Mouse (Mus musculus) colon, adult 2 months (tissue): ENCODE measurements around the gene Nt5c. TPM values are rescaled to one million over a fixed set of nuclear protein-coding genes. Genes with fewer than 3 reads are reported as not detected.

Source experiments
- polyA plus RNA-seq: library from polyadenylated mRNA; depleted of rRNA; stranded (reverse); fragments of >200 nt; gene quantifications from 2 replicates; pipeline ENCODE4 v1.2.3, GENCODE M21; 2012; rRNA removed

The Nt5c gene
- 128 and 130 TPM in 2 replicates for polyA plus RNA-seq

DNA sequence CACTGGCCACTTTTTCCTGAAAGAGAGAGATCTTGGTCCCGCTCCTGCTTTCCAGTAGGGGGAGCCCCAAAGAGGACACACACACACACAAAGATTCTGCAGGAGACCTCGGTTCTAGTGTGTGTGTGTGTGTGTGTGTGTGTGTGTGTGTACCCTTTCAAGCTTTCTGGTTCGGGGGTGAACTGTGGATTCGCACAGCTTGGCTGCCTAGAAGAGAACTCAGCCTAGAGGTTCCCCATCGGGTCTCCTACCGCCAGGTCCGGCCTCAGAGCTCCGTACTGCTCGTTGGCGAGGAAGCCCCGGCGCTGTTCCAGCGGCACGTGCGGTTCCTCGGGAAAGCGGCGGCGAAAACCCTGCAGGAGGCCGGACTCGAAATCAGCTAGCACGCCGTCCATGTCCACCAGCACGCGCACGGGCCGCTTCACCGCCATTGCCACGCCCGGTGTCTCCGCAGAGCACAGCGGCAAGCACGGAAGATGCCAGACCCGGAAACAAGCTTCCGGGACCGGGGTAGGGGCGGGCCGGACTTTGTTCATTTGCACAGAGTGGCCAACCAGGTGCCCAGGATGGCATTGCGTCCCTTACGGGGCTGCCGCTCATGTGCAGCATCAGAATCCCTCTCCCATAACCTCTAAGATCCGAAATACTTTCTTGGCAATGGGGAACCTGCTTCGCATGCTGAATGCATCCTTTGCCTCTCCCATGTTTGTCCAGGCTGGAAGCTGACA is at the start of gene Nt5c:
Gene Nt5c (minus strand): TSS at position 507 of the 728 bp plus-strand sequence.

DNA sequence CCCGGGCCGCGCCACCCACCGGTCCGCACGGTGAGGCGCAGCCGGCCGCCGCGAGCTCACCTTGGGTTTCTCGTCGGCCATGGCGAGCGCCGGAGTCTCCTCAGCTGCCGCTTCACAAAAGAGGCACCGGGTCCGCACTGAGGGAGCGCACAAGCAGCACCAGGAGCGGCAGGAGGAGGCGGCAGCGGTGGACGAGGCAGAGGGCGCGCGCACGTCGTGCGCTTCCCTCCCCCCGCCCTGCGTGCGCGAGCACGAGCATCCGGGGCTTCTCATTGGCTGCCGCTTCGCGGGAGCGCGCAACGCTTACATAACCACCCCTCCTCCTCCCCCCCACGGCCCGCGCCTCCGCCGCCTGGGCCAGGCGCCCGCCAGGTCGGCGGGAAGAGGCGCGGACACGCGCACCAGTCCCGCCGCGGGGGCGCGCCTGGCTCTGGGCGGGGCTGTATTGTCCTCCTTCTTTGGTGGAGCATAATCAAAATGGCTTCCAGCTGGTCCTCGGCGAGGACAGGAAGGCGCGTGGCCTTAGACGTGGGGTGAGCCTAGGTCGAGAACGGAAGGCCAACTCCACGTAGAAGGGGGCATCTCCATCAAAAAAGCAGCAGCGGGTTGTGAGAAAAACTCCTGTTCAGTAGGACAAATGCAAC is 44.5 kb upstream of the Nt5c start, which contains the start of gene Sumo2:
Gene Sumo2 (minus strand): TSS at position 239 of the 644 bp plus-strand sequence.

DNA sequence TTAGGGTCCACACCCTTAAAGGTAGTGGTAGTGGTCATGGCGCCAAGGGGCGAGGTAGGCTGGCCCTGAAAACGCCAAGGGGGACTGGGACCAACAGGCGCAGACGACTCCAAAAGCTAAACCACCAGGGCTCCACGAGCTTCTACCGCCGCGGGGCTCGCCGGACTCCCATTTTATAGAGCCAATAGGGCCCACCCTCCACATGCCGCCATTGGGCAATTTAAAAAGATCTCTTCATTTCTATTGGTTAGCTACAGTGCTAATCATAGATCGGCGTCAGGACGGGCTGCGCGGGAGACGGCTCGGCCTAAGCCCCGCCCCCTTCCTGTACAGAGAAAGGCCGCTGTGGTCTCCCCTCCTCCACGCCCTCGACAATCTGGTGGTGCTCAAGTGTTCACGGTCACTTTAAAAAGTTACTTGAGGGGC is 22.6 kb upstream of the Nt5c start, which contains the start of gene Jpt1:
Gene Jpt1 (minus strand): TSS at position 150 of the 426 bp plus-strand sequence.

DNA sequence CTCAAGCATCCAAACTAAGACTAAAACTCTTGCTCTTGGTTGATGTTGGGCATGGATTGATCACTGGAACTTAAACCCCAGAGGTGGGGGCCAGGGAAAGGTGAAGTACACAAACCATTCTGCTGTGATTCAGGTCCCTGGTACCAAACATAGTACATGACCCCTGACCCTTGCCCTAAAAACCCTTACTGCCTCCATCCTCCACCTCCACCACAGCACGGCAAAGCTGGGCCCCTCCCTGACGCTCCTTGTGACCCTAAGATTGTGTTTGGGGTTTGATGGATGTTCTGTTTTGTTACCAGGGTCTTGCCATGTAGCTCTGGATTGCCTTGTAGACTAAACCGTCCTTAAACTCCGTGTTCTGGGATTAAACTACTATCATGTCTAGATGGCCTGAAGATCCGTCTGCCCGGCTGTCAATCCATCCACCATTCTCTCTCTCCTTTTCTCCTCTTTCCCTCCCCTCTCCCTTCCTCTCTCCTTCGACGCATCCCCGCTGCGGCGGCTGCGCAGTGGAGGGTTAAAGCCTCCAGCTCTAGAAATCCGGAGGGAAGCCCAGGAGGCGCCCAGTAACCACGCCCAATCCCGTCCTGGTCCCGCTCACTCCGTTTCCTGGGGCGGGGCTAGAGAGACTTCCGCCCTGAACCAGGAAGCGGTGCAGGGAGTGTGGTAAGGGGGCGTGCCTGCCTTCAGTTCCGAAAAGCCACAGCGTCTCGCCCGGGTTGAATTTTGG is 16.5 kb downstream of the Nt5c start, which contains the start of gene Armc7:
Gene Armc7 (plus strand): TSS at position 643 of the 733 bp plus-strand sequence.

DNA sequence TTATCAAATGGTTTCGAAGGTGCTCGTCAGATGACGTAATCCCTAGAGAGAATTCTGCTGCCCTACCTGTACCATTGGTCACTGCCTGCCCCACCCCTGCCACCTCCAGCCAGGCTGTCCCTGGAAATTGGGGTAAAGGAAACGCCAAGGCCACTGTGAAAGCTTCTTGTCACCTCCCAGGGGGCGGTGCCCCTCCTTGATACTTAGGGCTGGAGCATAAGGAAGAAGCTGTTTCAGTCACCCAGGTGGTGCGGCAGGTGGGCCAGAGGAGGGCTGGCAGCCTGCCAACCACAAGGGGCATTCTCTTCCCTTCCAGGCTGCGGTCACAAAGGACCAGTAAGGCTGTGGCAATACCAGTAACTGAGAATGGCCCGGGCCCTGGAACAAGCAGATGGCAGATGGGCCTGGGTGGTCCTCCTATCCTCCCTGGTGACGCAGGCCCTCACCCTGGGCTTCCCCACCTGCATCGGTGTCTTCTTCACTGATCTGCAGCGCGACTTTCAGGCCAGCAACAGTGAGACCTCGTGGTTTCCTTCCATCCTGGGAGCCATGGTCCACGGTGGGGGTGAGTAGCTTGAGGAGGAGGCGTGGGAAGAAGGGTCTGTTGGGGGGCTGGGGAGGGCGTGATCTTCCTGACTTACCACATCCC is 29.3 kb downstream of the Nt5c start, which contains the start of gene Slc16a5:
Gene Slc16a5 (plus strand): TSS at position 232 of the 649 bp plus-strand sequence.

Other genes starting within 250 kb of the Nt5c start
- 0.06 TPM in 1 of 2 replicates, not detected in the other for gene Grin2c, start 224.6 kb downstream of the Nt5c start, polyA plus RNA-seq
- 23.6 and 27.4 TPM in 2 replicates for gene Fdxr, start 214.8 kb downstream of the Nt5c start, polyA plus RNA-seq
- gene Fads6, start 194.2 kb downstream of the Nt5c start, polyA plus RNA-seq = 0.81 and 1.7 TPM in 2 replicates
- gene Otop2, start 184.7 kb downstream of the Nt5c start, polyA plus RNA-seq = not detected in 2 replicates
- 0.03 and 0.17 TPM in 2 replicates for gene Ush1g, start 169.8 kb downstream of the Nt5c start, polyA plus RNA-seq
- 0.05 TPM in 1 of 2 replicates, not detected in the other for gene Otop3, start 157.1 kb downstream of the Nt5c start, polyA plus RNA-seq
- gene Hid1, start 124.1 kb downstream of the Nt5c start, polyA plus RNA-seq = 154 and 170 TPM in 2 replicates
- gene Cdr2l, start 109.9 kb downstream of the Nt5c start, polyA plus RNA-seq = 15.9 and 17.5 TPM in 2 replicates
- 62.6 and 65.1 TPM in 2 replicates for gene Mrpl58, start 88.1 kb downstream of the Nt5c start, polyA plus RNA-seq
- 70.2 and 90.1 TPM in 2 replicates for gene Atp5h, start 71.9 kb downstream of the Nt5c start, polyA plus RNA-seq
- gene Kctd2, start 71.7 kb downstream of the Nt5c start, polyA plus RNA-seq = 24.0 and 31.1 TPM in 2 replicates
- gene Trim80, start 51.3 kb downstream of the Nt5c start, polyA plus RNA-seq = 0.38 and 0.44 TPM in 2 replicates
- 96.1 and 135 TPM in 2 replicates for gene Slc16a5, start 29.4 kb downstream of the Nt5c start, polyA plus RNA-seq
- 13.3 and 13.4 TPM in 2 replicates for gene Armc7, start 16.2 kb downstream of the Nt5c start, polyA plus RNA-seq
- 314 and 446 TPM in 2 replicates for gene Jpt1, start 22.5 kb upstream of the Nt5c start, polyA plus RNA-seq
- gene Sumo2, start 44.4 kb upstream of the Nt5c start, polyA plus RNA-seq = 24.5 and 24.8 TPM in 2 replicates
- 25.9 and 31.4 TPM in 2 replicates for gene Nup85, start 72.6 kb upstream of the Nt5c start, polyA plus RNA-seq
- 15.9 and 19.3 TPM in 2 replicates for gene Mrps7, start 112.1 kb upstream of the Nt5c start, polyA plus RNA-seq
- gene Gga3, start 112.2 kb upstream of the Nt5c start, polyA plus RNA-seq = 18.0 and 29.5 TPM in 2 replicates
- 87.1 and 118 TPM in 2 replicates for gene Mif4gd, start 121.1 kb upstream of the Nt5c start, polyA plus RNA-seq
- gene Slc25a19, start 136.4 kb upstream of the Nt5c start, polyA plus RNA-seq = 29.7 and 37.1 TPM in 2 replicates
- gene Grb2, start 216.7 kb upstream of the Nt5c start, polyA plus RNA-seq = 41.4 and 42.7 TPM in 2 replicates